Mouse (Mus musculus) thymus, adult 18-20 months (tissue): Measurements from ENCODE around the gene Gstt2.

Experiments used
- DNase-seq, 2 experiments: peaks; one replicate each; pipeline ENCODE4 v3.0.0; 2022; ENCODE audit warnings: mixed read lengths in 2 of 2

Gstt2 gene

GRCm38 (mm10) chr10:75837248-75837759, at the start of gene Gstt2:
TSS of gene Gstt2 (minus strand) at chr10:75837424.
- DNase-seq = peak; percentile 81 to 88

DNA sequence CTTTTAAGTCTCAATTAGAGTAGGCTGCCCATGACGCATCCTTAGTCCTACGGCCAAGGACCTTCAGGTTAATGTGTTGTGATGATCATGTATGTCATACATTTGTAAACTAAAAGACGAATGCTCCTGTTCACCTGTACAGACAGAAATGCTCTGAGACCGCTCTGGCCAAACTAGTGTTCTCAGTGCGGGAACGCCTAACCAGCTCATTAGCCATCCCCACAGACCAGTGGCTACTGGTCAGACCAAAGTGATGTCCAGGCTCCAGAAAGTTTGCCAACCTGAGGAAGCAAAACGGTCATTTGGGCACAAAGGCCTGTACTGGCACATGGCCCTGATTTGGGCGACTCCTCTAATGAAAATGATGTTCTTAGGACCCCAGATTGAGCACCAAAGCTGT, 47.5 kb upstream of the Gstt2 start:
- no peak for DNase-seq

GRCm38 (mm10) chr10:75883232-75883552, 46.0 kb upstream of the Gstt2 start:
- DNase-seq = peak; percentile 36 to 42

DNA sequence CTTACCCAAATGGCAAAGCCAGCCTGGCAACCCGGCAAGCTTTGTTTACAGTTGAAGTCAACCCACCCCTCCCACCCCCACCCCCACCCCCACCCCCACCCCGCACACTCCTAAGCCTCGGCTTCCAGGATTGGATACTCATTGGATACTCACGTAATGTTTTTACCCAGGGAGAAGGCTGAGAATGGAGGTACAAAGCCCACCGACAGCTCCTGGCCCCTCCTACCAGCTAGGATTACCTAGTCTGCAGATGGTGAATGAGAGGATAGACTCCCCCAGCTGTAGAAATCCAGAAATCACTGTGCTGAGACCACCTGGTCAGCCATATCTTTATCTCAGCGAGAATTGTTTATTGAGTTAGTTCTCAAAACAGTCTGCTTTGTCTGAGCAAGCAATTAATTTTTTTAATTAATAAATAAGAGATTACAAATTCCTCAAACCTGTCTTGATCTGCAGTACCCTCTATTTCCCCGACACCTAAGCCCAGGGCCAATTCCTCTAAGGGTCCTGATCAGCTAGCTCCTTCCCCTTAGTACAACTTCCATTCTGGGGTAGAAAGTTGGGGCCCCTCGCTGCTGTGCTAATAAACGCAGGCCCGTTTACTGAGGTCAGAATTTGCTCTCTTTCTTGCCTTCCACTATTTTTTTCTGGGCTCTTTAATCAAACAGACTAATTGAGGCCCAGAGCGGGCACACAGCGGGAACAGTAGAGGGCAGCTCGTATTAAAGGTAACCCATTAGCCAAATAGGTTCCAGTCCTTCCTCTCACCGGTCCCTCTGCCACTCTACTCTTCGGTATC, 45.4 kb upstream of the Gstt2 start:
- no peak for DNase-seq

GRCm38 (mm10) chr10:75881578-75882432, 44.6 kb upstream of the Gstt2 start:
- no peak for DNase-seq

GRCm38 (mm10) chr10:75880771-75881577, 43.8 kb upstream of the Gstt2 start:
- no peak for DNase-seq

GRCm38 (mm10) chr10:75880351-75880750, 43.1 kb upstream of the Gstt2 start:
- DNase-seq = no peak

DNA sequence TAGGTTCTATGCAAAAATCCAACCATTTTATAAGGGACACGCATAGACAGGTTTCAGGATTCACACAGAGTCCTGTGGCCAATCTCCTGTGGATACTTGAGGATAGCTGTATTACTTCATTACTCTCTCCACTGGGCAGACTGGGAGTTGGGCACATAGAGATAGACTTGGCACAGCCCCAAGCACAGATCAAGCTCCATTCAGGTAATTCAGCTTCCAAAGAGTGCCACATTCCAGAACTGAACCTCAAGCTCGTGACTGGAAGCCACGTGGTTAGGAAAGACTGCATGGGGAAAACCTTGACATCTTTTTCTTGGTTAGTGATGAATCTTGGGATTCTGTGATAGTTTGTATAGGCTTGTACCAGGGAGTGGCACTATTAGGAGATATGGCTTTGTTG, 41.6 kb upstream of the Gstt2 start:
- DNase-seq = no peak

- no peak for DNase-seq
Measured at GRCm38 (mm10) chr10:75873543-75874170, 36.4 kb upstream of the Gstt2 start.

DNA sequence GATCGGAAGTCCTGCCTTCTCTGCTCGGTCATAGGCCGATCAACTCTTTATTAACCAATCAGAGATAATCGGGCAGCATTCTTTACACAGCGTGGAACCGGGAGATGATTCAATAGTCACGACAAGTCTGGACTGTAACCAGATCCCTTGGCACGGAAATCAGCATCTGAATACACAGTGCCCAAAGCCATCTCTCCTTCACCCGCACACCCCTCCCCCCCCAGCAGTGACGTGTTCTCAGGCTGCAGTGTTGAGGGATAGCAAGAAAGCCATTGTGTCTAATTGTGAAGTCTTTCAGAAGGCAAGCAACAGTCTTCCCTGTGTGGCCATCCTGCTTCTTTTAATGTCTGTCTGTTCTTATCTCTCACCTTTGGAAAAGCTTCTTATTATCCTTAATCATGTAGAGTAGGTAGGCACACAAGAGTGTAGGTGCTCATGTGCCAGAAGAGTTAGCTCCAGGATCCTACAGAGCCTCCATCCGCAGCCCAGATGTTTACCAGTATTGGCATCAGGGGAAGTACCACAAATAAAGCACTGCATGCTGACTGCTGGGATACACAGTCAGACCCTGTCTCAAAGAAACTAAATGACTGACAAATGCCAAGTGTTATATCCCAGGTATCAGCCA, 35.8 kb upstream of the Gstt2 start:
- DNase-seq = no peak

- no peak for DNase-seq
Measured at GRCm38 (mm10) chr10:75872025-75872914, 35.0 kb upstream of the Gstt2 start.

DNA sequence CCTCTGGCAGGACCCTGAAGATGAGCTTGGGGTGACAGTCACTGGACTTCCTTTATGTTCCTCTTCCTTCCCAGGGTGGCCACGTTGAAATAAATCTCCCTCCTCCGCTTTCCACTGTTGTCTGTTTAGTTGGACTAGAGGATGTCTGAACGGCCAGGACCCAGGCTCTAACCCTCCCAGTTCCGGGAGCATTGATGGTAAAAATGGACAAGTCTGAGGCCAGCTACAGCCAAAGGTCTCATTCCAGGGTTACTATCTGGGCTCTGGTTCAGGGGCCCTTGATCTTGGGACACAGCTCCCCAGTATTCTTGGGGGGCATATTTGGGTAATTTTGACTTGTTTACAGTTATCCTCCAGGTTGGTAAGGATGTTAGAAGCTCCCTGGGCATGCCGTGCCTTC, 24.4 kb upstream of the Gstt2 start:
- DNase-seq = no peak

GRCm38 (mm10) chr10:75860746-75861145, 23.5 kb upstream of the Gstt2 start:
- DNase-seq = no peak

- DNase-seq = peak; percentile 72 to 80
Measured at GRCm38 (mm10) chr10:75859786-75860470, 22.7 kb upstream of the Gstt2 start, which contains the start of gene Mif. TSS of gene Mif (minus strand) at chr10:75860240.

GRCm38 (mm10) chr10:75859107-75859746, 22.0 kb upstream of the Gstt2 start:
- no peak for DNase-seq

GRCm38 (mm10) chr10:75857598-75857997, 20.4 kb upstream of the Gstt2 start:
- DNase-seq = no peak

DNA sequence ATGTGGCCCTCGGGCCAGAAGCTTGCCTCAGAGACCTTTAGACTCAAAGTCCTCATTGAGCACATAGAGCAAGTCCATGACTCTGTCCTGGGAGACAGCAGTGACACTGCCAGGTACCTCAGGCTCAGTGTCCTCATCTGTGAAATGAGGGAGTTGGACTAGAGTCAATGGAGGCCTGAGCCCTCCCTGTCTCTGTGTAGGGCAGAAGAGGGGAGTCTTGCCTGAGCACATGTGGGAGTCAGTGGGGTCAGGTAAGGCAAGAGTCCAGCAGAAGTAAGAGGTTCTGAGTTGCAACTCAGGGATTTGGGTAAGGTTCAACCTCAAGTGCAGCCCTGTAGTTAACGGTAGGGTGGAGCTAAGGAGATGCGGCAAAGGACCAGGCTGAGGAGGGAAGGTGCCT, 19.8 kb upstream of the Gstt2 start:
- DNase-seq = no peak

GRCm38 (mm10) chr10:75856155-75856907, 19.1 kb upstream of the Gstt2 start:
- DNase-seq = no peak

- DNase-seq = no peak
Measured at GRCm38 (mm10) chr10:75855416-75855981, 18.3 kb upstream of the Gstt2 start.
